Mouse (Mus musculus): ENCODE measurements around the gene Abhd6.

DNA sequence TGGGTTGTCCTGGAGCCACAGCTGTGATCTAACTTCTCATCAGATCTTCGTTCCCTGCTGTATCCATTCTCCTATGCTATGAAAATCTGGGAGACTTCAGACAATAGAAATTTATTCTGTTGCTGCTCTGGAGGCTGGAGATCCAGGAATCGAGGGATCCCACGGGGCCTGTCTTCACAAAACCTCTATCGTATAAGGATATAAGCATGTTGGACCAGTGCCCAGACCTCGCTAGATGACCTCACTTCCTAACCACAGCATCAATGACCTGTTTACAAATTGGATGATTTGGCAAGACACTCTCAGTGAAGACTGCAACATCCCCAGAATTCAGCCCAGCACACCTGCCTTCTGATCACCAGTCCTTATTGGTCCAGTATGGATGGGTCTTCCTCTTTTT lies 41.0 kb upstream of the Abhd6 start:
- TF ChIP-seq CTCF (IDR thresholded peaks at IDR 0.05 in 2 of 3, conservative IDR thresholded peaks at IDR 0.05 in 1 of 3; ENCODE audit: control insufficient read depth in 1 of 3, insufficient read depth in 1 of 3, low read depth in 2 of 3, low read length in 3 of 3, poor library complexity in 1 of 3, severe bottlenecking in 1 of 3) (no peak), POLR2A (IDR thresholded peaks at IDR 0.05; ENCODE audit: control insufficient read depth in 1 of 2, insufficient read depth in 1 of 2, low read depth in 1 of 2, low read length in 2 of 2, poor library complexity in 1 of 2) (no peak), EP300 (IDR thresholded peaks at IDR 0.05; ENCODE audit: low read depth in 1 of 2, low read length in 2 of 2) (no peak), SIN3A (IDR thresholded peaks at IDR 0.05; ENCODE audit: low read length) (no peak), UBTF (IDR thresholded peaks at IDR 0.05; ENCODE audit: borderline replicate concordance, insufficient read depth, low read depth, low read length) (no peak), GATA1 (IDR thresholded peaks at IDR 0.05; ENCODE audit: low read depth, low read length) (no peak), GABPA (IDR thresholded peaks at IDR 0.05; ENCODE audit: low read depth, low read length) (no peak), ZNF384 (IDR thresholded peaks at IDR 0.05; ENCODE audit: low read depth, low read length) (no peak), USF2 (IDR thresholded peaks at IDR 0.05; ENCODE audit: borderline replicate concordance in 1 of 2, insufficient read depth in 1 of 2, low read depth in 1 of 2, low read length in 2 of 2) (no peak), MEF2A (IDR thresholded peaks at IDR 0.05; ENCODE audit: extremely low read depth, insufficient replicate concordance, low read depth, low read length, poor library complexity, severe bottlenecking) (no peak), CHD2 (IDR thresholded peaks at IDR 0.05; ENCODE audit: low read length) (no peak), MAZ (IDR thresholded peaks at IDR 0.05; ENCODE audit: low read depth, low read length) (no peak)
